Mouse (Mus musculus) heart, postnatal 10 days (tissue): Measurements from ENCODE around the gene Gm4767. TPM values are rescaled to one million over a fixed set of nuclear protein-coding genes. Genes with fewer than 3 reads are reported as not detected.
"Not testable (repeated sequence)": the region's sequence is repeated elsewhere in the genome, so short reads cannot be mapped to it uniquely, and the experiment has no call there.

Experiments used
- DNase-seq, 2 experiments: peaks; one replicate each; pipeline ENCODE4 v3.0.0; 2021
- intact Hi-C: fragments of 180-260 bp; cut with DNase I; formaldehyde crosslinking; loops from one replicate; pipeline ENCODE4 v1.15.1; 2025
- total RNA-seq, 2 experiments: library from RNA; stranded (reverse); gene quantifications; 2 replicates each; pipeline ENCODE4 v1.2.3; 2021

Gene Gm4767
- 1 to 10 TPM; 1.8 to 2.1 TPM for total RNA-seq

- intact Hi-C loops, result not testable (repeated sequence)
Observed at GRCm38 (mm10) chr10:81811899-81812298, at the start of gene Gm4767. Gene Gm4767, plus strand, starts transcription at chr10:81812186.

GRCm38 (mm10) chr10:81770506-81771403 is 41.2 kb upstream of the Gm4767 start, which contains the start of gene Gm3055:
Gene Gm3055, minus strand, starts transcription at chr10:81771161.
- intact Hi-C loops, DNase-seq: not testable (repeated sequence)

More at GRCm38 (mm10) chr10:81811899-81812298, at the start of gene Gm4767:
- peak; percentile 0 to 2 for DNase-seq

GRCm38 (mm10) chr10:81771404-81771777 is 40.6 kb upstream of the Gm4767 start:
- intact Hi-C loops, DNase-seq: not testable (repeated sequence)

DNA sequence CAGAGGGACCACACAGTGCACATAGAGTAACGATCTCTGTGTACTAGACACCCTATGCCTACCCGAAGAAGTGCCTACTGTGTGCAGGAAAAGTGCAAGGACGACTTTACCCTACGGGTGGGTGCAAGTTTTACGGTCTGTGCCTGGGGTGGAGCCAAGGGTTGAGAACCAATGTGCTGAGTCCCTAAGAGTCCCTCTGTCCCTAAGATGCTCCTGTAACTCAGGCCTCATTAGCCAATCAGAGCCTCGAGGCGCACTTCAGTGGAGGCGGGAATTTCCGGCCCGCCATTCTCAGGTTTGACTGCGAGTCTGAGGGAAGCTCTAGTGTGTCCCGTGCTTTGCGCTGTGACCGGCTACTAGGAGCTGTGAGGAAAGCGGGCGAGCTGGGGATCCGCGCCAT is 34.2 kb downstream of the Gm4767 start:
- intact Hi-C loops, DNase-seq: not testable (repeated sequence)

DNA sequence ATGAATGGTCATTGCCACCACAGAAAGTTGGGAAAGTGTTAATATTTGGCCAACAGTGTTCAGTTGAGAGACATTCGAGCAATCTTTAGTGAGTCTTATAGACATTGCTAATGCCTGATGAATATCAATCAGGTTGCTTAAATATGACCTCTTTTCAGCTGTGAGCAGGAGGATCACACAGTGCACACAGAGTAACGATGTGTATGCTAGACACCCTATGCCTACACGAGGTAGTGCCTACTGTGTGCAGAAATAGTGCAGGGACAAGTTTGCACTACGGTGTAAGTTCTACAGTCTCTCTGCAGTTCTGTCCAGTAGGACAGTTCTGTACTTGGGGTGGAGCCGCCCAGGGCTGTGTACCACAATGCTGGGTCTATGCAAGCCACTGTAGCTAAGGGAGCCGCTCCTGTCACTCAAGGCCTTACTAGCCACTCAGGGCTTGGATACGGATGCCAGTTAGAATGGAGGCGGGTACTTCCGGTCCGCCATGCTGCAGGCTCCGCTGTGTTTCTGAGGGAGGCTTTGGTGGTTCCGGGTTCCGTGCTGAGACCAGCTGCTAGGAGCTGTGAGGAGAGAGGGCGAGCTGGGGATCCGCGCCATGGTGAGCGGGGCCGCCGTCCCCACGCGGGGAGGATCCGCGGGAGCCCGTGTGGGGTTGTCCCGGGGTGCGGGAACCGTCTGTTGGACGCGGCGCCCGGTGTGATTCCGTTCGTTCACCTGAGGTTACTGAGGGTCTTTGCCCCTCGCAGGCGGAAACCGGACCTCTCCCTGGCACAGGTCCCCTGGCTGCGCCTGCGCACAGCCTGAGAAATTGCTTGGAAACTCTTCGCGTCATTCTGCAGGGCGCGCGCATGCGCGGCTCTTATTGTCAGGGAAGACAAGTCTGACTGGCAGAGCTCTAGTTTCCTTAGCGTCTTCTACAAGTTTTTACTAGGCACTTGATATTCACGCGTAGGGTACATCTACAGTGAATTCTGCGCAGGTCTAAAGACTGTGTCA is 51.7 kb downstream of the Gm4767 start, which contains the start of gene Gm32687:
Gene Gm32687 (plus strand): TSS at position 526 of the 999 bp plus-strand sequence.
- DNase-seq, result peak; percentile 7 to 12

More for the DNA sequence above, 51.7 kb downstream of the Gm4767 start, which contains the start of gene Gm32687:
- intact Hi-C loops, result not testable (repeated sequence)

Other genes starting within 250 kb of the Gm4767 start
- 10 to 100 TPM in 1 of 2 experiments, 1 to 10 TPM in 1; 8.1 to 11.2 TPM for gene Tle2, start 237.6 kb upstream of the Gm4767 start, total RNA-seq
- 10 to 100 TPM; 10.2 to 11.1 TPM for gene Tle6, start 211.1 kb upstream of the Gm4767 start, total RNA-seq
- 1 to 10 TPM; 1.3 to 1.4 TPM for gene BC025920, start 205.9 kb upstream of the Gm4767 start, total RNA-seq
- 10 to 100 TPM; 12.8 to 14.2 TPM for gene Sirt6, start 184.4 kb upstream of the Gm4767 start, total RNA-seq
- gene Ankrd24, start 183.6 kb upstream of the Gm4767 start, total RNA-seq, result 10 to 100 TPM; 13.9 to 16.6 TPM
- gene Gm10778, start 163.1 kb upstream of the Gm4767 start, total RNA-seq, result 1 to 10 TPM; 2.7 to 2.9 TPM
- gene Zfp433, start 107.4 kb upstream of the Gm4767 start, total RNA-seq, result 1 to 10 TPM; 7.2 to 7.7 TPM
- 1 to 10 TPM; 2.0 to 3.2 TPM for gene Gm3055, start 41.0 kb upstream of the Gm4767 start, total RNA-seq
- 1 to 10 TPM; 2.7 to 3.3 TPM for gene Gm32687, start 51.7 kb downstream of the Gm4767 start, total RNA-seq
- 1 to 10 TPM; 1.8 to 1.9 TPM for gene Zfp781, start 118.3 kb downstream of the Gm4767 start, total RNA-seq
- gene Zfp873, start 235.9 kb downstream of the Gm4767 start, total RNA-seq, result 10 to 100 TPM in 1 of 2 experiments, 1 to 10 TPM in 1; 6.9 to 10.7 TPM